Mouse (Mus musculus) cerebellum, postnatal 25 days (tissue): ENCODE data around the gene Vps13a.
A peak's percentile ranks its signal among the peaks of the same experiment; 100 is the strongest.
"Not testable (repeated sequence)": the region's sequence is repeated elsewhere in the genome, so short reads cannot be mapped to it uniquely, and the experiment has no call there.

Source experiments
- DNase-seq, 2 experiments: peaks; one replicate each; pipeline ENCODE4 v3.0.0; 2021; ENCODE audit warnings: mixed read lengths in 2 of 2

Gene Vps13a

DNA sequence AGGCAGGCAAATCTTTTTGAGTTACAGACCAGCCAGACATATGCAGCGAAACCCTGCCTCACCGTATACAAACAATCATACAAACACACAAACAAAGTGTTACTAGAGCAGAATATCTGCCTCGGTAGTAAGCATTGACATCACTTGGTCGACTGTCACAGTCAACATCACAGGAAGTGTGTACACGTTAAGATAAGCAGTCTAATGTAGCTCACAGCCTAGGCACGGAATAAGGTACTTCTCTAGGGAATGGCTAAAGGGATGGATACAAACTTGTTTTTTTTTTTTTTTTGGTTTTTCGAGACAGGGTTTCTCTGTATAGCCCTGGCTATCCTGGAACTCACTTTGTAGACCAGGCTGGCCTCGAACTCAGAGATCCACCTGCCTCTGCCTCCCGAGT lies 23.3 kb downstream of the Vps13a start:
- not testable (repeated sequence) for DNase-seq

- no peak for DNase-seq
These were observed 24.9 kb downstream of the Vps13a start for GRCm38 (mm10) chr19:16755854-16756253.

DNA sequence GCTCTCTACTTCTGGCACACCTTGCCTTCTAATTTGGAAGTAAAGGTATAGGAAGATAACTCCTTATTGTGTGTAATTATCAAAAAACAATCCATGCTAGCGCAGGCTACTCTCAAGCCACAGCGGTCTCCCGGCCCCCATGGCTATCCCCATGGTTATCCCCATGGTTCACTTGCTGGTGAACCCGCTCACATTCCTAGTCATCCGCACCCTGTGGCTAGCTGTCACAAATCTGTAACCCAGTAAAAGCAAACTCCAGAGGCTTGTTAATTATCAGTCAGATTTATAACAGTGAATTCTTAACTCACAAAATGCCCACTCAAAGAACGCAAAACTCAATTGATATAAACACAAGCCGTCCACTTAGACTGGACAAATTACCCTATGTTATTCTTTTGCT lies 25.5 kb downstream of the Vps13a start:
- no peak for DNase-seq

DNA sequence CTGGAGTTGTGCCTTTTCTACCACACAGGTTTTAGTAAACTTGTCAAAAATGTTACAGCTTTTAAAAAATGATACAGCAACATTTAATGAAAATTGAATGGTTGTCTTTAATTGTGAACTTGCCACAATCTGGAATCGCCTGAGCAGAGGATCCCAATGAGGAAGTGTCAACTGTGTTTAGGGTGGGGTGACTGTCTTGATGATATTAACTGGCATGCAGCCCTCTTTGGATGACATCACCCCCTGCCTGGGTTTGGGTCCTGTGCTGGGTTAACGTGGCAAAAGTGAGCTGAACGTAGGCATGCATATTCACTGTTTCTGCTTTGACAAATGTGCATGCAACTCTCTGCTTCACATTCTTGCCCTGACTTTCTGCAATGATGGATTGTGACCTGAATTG lies 27.6 kb downstream of the Vps13a start:
- DNase-seq, result no peak

- no peak for DNase-seq
These were observed 43.9 kb downstream of the Vps13a start for GRCm38 (mm10) chr19:16736854-16737253.

GRCm38 (mm10) chr19:16728729-16729128 lies 52.0 kb downstream of the Vps13a start:
- no peak for DNase-seq

DNA sequence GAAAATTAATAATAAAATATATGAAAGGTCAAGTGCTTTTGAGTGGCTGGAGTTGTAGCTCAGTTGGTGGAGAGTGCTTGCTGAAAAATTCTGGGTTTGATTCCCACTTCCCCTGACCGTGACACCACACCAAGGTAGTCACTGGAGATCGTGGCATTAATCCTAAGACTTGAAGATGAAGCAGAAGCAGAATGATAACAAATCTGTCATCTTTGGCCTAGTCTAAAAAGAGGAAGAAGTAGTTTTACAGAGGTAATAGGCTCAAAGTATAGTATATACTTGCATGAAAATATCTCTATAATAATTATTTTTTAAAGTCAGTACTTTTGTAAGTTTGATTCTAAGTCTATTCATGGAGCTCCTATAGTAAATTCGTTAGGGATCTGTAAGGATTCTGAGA lies 65.5 kb downstream of the Vps13a start:
- no peak for DNase-seq

DNA sequence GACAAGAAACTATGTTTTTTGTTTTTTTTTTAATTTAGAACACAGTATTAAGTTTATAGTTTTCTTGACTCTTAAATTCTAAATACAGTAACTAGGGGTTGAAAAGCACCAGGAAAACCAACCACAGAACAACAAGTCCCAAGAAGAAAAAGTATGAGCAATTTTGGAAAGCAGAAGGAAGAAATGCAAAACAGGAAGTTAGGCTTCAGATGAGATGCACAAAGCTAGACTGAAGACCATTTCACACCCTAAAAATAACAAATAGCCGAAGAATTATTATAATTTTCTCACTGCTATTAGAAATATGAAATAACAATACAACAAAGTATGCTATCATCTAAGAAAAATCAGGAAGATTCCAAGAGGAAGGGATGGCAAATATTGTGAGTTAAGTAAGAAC lies 78.9 kb downstream of the Vps13a start:
- no peak for DNase-seq

- no peak for DNase-seq
These were observed 95.8 kb downstream of the Vps13a start for GRCm38 (mm10) chr19:16684922-16685321.

DNA sequence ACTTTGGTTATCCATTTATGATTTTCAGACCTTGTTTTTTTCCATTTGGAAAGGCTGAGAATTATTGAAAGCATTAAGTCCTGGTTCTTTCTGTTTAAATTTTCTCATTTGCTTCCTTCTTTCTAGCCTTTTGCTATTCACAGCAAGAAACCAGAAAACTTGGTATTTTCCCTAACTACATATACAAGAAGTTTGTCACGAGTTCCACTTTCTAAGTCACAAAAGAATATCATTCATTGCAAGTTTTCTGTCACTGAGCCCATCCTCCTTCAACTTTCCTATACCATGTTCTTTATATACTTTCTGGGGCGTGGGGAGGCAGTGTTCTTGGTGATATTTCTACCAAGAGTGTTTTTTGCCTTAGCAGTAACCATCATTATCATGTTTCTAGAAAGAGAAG lies 96.5 kb downstream of the Vps13a start:
- DNase-seq, result no peak

- DNase-seq, result no peak
These were observed 154.9 kb downstream of the Vps13a start for GRCm38 (mm10) chr19:16625610-16626395.

DNA sequence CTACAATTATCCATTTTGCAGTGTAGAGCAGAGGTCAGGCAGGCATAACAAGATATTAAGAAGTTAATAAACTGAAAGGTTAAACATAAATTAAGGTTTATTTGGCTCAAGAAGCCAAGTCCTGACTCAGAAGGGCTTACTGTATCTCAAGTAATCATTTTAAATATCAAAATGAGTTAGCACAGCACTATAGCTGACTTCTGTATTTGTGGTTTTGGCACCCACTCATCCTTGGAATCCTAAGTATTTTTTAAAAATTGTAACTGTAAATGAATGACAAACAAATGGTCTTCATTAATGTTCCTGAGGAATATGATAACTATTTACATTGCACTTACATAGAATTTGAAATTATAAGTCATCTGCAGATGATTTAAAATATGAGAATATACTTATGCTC lies 155.7 kb downstream of the Vps13a start:
- no peak for DNase-seq

- no peak for DNase-seq
These were observed 157.6 kb downstream of the Vps13a start for GRCm38 (mm10) chr19:16623154-16623553.

DNA sequence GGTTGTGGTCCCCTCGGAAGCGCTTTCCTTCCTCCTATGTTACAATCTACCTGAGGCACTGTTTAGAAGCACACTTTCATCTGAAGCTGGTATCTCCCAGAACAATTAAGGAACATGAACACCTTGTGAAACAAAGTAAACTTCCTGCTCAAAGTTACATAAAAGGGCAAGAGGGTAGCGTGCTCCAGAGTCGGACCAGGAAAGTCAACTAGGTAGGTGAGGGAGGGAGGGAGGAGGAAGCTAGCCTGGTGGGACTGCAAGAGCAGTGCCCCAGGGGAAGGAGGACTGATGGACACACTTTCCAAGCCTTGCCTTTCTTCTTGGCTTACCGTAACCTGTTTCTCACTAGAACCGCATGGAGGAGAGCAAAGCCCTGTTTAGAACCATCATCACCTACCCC lies 173.1 kb downstream of the Vps13a start:
- no peak for DNase-seq

DNA sequence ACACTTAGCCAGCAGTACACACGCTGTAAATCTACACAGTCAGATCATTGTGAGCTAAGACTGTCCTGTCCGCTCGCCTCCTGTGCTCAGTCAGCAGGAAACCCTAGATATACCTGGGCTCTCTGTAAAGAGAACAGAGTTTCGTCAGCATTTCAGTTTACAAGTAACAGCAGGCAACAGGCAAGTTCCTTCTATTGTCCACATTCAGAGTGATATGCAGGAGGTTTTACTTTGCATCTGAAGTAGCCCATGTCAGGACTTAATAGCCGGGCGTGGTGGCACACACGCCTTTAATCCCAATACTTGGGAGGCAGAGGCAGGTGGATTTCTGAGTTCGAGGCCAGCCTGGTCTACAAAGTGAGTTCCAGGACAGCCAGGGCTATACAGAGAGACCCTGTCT lies 178.7 kb downstream of the Vps13a start:
- DNase-seq, result no peak

DNA sequence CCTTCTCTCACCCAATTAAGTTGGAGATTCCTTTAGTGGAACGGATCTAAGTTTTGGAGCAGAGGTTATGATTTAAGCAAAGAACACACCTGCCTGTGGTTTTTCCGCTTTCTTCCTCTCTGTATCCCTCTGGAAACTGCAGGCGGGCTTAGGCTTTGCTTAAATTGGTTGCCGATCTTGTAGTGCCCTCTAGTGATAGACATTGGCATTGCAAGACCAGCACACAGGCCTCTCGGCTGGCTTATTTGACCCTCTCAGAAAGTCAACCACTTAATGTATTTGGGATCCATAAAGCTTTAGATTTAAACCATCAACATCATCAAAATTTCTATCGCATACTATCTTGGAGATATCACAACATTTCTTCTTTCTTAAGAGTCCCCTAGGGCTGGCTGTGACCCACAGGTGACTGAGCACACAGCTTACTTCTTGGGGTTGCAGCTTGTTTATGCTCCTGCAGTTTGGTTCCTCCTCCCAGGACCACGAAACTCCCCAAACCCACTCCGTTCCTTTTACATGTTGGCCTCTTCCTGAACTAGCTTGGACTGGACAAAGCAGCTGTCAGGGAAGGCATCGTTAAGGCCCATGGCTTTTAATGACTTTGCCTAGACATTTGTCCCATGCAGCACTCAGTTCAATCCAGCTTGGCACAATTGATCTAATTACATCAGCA lies 181.3 kb downstream of the Vps13a start:
- peak; percentile 66 to 82 for DNase-seq

DNA sequence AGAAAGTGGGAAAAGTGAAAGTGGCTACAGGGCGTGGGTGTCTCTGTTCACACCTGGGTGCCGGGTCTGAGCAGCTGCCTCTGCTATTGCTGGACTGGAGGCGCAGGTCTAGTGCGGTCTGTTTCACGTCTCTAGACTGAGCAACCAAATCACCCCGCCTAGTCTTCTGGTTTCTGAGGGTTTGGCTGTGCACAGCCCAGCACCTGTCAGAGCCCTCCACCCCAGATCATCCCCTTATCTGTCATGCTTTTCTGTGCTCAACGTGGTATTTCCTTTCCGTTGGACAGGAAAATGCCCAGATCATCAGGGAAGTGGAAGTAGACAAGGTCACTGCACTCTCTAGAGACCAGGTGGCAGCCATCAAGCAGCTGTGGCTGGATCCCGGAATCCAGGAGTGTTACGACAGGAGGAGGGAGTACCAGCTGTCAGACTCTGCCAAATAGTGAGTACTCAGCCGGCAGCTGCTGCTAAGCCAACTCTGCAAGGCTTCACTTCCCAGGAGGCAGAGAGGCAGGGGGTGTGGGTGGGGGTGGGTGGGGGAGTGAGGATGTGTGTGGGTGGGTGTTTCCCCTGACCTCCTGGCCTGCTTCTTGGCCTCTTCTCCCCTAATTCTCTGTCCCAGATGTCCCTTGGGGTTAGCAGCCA lies 182.0 kb downstream of the Vps13a start:
- DNase-seq, result no peak

- no peak for DNase-seq
These were observed 183.5 kb downstream of the Vps13a start for GRCm38 (mm10) chr19:16597216-16597615.

GRCm38 (mm10) chr19:16593975-16594317 lies 186.8 kb downstream of the Vps13a start:
- no peak for DNase-seq

DNA sequence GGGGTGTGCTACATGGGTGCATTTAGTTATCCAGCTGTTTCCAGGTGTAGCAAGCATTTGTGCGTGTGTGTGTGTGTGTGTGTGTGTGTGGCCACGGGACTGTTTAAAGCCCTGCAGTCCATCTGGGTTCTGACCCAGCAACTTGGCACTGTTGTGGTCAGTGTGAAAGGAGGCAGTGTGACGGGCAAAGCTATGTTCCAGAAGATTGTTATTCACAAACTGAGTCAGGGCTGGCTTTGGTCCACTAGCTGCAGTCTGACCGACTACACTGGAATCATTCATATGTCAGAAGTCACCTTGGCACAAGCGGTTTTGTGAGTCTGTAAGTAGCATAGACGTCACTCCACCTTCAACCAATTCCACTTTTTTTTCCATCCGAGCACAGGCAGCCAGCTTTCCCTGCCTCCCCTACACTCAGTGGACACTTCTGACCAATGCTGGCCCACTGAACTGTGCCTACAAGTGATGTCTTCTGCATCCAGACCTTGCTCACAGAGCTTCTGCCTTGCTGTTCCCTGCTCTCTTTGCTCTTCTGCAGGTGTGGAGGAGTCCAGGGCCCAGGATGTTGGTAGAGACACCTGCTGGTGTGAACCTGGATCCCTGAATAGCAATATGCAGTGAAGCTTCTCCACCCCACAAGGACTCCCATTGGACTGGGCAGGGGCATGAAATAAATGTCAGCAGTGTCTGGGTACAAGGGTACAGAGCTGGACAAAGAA lies 187.3 kb downstream of the Vps13a start:
- peak in 1 of 2 experiments; percentile 15 for DNase-seq

DNA sequence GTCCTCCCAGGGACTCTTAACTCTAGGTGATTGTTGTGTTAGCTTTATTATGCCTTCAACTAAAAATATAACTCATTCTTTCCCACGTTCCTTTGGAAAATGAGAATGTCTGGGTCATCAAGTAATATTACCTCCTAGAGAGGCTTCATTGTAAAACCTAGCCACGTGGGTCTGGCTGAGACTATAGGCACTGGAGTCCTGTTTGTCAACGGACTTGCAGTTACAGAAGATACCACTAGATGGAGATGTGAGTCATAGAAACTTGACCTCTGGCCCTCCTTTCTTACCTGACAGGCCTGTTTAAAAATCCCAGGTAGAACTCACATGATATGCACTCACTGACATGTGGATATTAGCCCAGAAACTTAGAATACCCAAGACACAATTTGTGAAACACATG lies 195.4 kb downstream of the Vps13a start:
- DNase-seq, result peak in 1 of 2 experiments; percentile 11

DNA sequence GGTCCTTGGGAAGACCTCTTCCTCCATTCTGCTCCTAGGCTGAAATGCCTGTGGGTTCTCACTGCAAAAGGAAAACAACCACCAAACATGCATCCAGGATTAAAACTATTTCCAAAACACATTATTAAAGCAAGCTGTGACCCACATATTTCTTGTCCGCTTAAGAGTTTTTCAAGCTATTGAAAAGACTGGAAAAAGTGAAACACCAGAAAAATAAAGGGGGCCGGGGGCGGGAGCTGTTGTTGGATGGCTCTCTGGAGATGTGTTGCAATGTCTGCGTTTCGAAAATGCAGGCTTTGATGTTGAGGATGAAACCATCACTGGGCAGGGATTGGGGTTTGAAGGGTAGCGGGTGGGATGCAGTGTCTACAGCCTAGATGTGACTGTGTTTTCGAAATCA lies 196.2 kb downstream of the Vps13a start:
- no peak for DNase-seq

GRCm38 (mm10) chr19:16580501-16580900 lies 200.2 kb downstream of the Vps13a start:
- DNase-seq, result no peak
